Mouse (Mus musculus) liver, postnatal 0 days (tissue): ENCODE measurements around the gene Prrc2a. TPM values are rescaled to one million over a fixed set of nuclear protein-coding genes. Genes with fewer than 3 reads are reported as not detected.

Experiments
- ATAC-seq: fragments of 200-750 bp; cut with Nextera tagmentation; 2 replicates; pipeline ENCODE4 v1.8.0; 2017; ENCODE audit warnings: mild to moderate bottlenecking, moderate library complexity
- DNase-seq: peaks from one replicate; pipeline ENCODE4 v3.0.0-alpha.2; 2016
- H3K27ac ChIP-seq: fragments of 300-500 bp; sonication (generic); 2 replicates; pipeline ENCODE4 v1.5.1; 2014; ENCODE audit warnings: antibody characterized with exemption, moderate library complexity, mild to moderate bottlenecking, low read depth
- H3K27me3 ChIP-seq: fragments of 300-500 bp; sonication (generic); 2 replicates; pipeline ENCODE4 v1.6.1; 2014; ENCODE audit warnings: low read length, control low read depth, mixed read lengths; ENCODE audit not compliant: insufficient read depth
- H3K36me3 ChIP-seq: fragments of 300-500 bp; sonication (generic); replicated peaks from 2 replicates; pipeline ENCODE4 v1.6.1; 2014; ENCODE audit warnings: mild to moderate bottlenecking, control low read depth, low read length, moderate library complexity, mixed read lengths; ENCODE audit not compliant: insufficient read depth
- H3K4me1 ChIP-seq: fragments of 300-500 bp; sonication (generic); 2 replicates; pipeline ENCODE4 v1.6.1; 2014; ENCODE audit warnings: antibody characterized with exemption, mild to moderate bottlenecking, control low read depth; ENCODE audit not compliant: insufficient read depth
- H3K4me2 ChIP-seq: fragments of 300-500 bp; sonication (generic); 2 replicates; pipeline ENCODE4 v1.6.1; 2014; ENCODE audit warnings: low read depth, mild to moderate bottlenecking, low read length, moderate library complexity, mixed read lengths
- H3K4me3 ChIP-seq: fragments of 300-500 bp; sonication (generic); 2 replicates; pipeline ENCODE4 v1.5.1; 2014; ENCODE audit warnings: low read depth, low read length
- H3K9ac ChIP-seq: fragments of 300-500 bp; sonication (generic); replicated peaks from 2 replicates; pipeline ENCODE4 v1.6.1; 2014; ENCODE audit warnings: mild to moderate bottlenecking, moderate library complexity
- H3K9me3 ChIP-seq: fragments of 300-500 bp; sonication (generic); 2 replicates; pipeline ENCODE4 v1.6.1; 2016; ENCODE audit warnings: mild to moderate bottlenecking, control low read depth, low read length, mixed read lengths
- CTCF ChIP-seq: sonication (generic); IDR thresholded peaks from 2 replicates; pipeline ENCODE4 v1.5.1; 2016; ENCODE audit warnings: antibody characterized with exemption, low read depth
- EP300 ChIP-seq: IDR thresholded peaks from 2 replicates; pipeline ENCODE4 v1.6.1; 2016; ENCODE audit warnings: antibody characterized with exemption, low read depth, mild to moderate bottlenecking
- WGBS: fragments of 180-500 bp; shearing (Covaris S2); extraction: QIAGEN DNeasy Blood & Tissue Kit; methylation state at CpG from one replicate; pipeline ENCODE4 v1.1.7; 2014; ENCODE audit not compliant: insufficient replicate concordance; 5-methylcytosine and 5-hydroxymethylcytosine counted together
- polyA plus RNA-seq: library from polyadenylated mRNA; unstranded; fragments of >200 nt; fragmentation: Nextera tagmentation; extraction: Ambion mirVana; gene quantifications from 2 replicates; pipeline ENCODE4 v1.2.1, GENCODE M21; 2015

Gene Prrc2a
- polyA plus RNA-seq, 1 experiment from 2014 or later, result 32.9 TPM

- no peak for DNase-seq
- Histone ChIP-seq H3K27ac (no peak overlapping the region), H3K27me3 (no peaks in the 10 kb centered on the region), H3K4me2 (no peak overlapping the region), H3K9me3 (no peaks in the 10 kb centered on the region), H3K4me3 (no peak overlapping the region), H3K4me1 (peaks cover 21% of the 10 kb centered on the region), H3K36me3 (peaks cover 60% of the 10 kb centered on the region), H3K9ac (no peak overlapping the region; the same call in none of the 2 replicates)
- TF ChIP-seq EP300 (no peak), CTCF (no peak)
- no peak for ATAC-seq
- 86% methylated on average over 11 of the region's 11 CpGs for WGBS
Measured at GRCm38 (mm10) chr17:35161421-35161820, 3.3 kb downstream of the Prrc2a start.

GRCm38 (mm10) chr17:35159638-35160037 lies 5.1 kb downstream of the Prrc2a start:
- no peak overlapping the region for H3K4me3 ChIP-seq
- no peaks in the 10 kb centered on the region for H3K27me3 ChIP-seq
- H3K9ac ChIP-seq, result no peak overlapping the region
- WGBS, result 83% methylated on average over 7 of the region's 7 CpGs
- DNase-seq, result no peak
- no peaks in the 10 kb centered on the region for H3K9me3 ChIP-seq
- peaks cover 77% of the 10 kb centered on the region for H3K36me3 ChIP-seq
- TF ChIP-seq CTCF, result no peak
- TF ChIP-seq EP300, result no peak
- no peak for ATAC-seq
- H3K27ac ChIP-seq, result no peak overlapping the region
- H3K4me2 ChIP-seq, result no peak overlapping the region
- H3K4me1 ChIP-seq, result peaks cover 12% of the 10 kb centered on the region

- Histone ChIP-seq H3K27ac (no peak overlapping the region), H3K36me3 (peaks cover 84% of the 10 kb centered on the region), H3K9ac (no peak overlapping the region), H3K4me2 (no peak overlapping the region), H3K27me3 (no peaks in the 10 kb centered on the region), H3K4me1 (peaks cover 12% of the 10 kb centered on the region), H3K4me3 (no peak overlapping the region), H3K9me3 (no peaks in the 10 kb centered on the region)
- no peak for DNase-seq
- no peak for ATAC-seq
- TF ChIP-seq CTCF (no peak), EP300 (no peak)
- WGBS, result 93% methylated on average over 16 of the region's 16 CpGs
Measured at GRCm38 (mm10) chr17:35158850-35159593, 5.7 kb downstream of the Prrc2a start.

- 91% methylated on average over 8 of the region's 8 CpGs for WGBS
- DNase-seq (no peak), ATAC-seq (no peak)
- Histone ChIP-seq H3K4me1 (peaks cover 4% of the 10 kb centered on the region; the same call in 1 of the 2 replicates), H3K9ac (no peak overlapping the region), H3K36me3 (peaks cover 97% of the 10 kb centered on the region), H3K9me3 (no peaks in the 10 kb centered on the region), H3K27ac (no peak overlapping the region), H3K4me2 (no peak overlapping the region), H3K4me3 (no peak overlapping the region), H3K27me3 (no peaks in the 10 kb centered on the region)
- no peak for TF ChIP-seq EP300
- no peak for TF ChIP-seq CTCF
Measured at GRCm38 (mm10) chr17:35157661-35158175, 7.0 kb downstream of the Prrc2a start.

- H3K4me3 ChIP-seq, result no peak overlapping the region
- no peak for DNase-seq
- H3K9ac ChIP-seq, result no peak overlapping the region
- H3K27me3 ChIP-seq, result no peaks in the 10 kb centered on the region
- ATAC-seq, result no peak
- H3K9me3 ChIP-seq, result no peaks in the 10 kb centered on the region
- no peak overlapping the region for H3K4me2 ChIP-seq
- TF ChIP-seq CTCF (no peak), EP300 (no peak)
- peaks cover 100% of the 10 kb centered on the region for H3K36me3 ChIP-seq
- no peak overlapping the region for H3K27ac ChIP-seq
- 92% methylated on average over 8 of the region's 8 CpGs for WGBS
- H3K4me1 ChIP-seq, result peaks cover under 1% of the 10 kb centered on the region; the same call in 1 of the 2 replicates
Measured at GRCm38 (mm10) chr17:35157254-35157653, 7.4 kb downstream of the Prrc2a start.

GRCm38 (mm10) chr17:35156461-35157200 lies 8.1 kb downstream of the Prrc2a start:
- Histone ChIP-seq H3K4me3 (no peak overlapping the region), H3K36me3 (peaks cover 98% of the 10 kb centered on the region), H3K27ac (no peak overlapping the region), H3K27me3 (no peaks in the 10 kb centered on the region), H3K9ac (no peak overlapping the region), H3K9me3 (no peaks in the 10 kb centered on the region), H3K4me1 (no peaks in the 10 kb centered on the region), H3K4me2 (no peak overlapping the region)
- WGBS, result 88% methylated on average over 32 of the region's 33 CpGs
- no peak for TF ChIP-seq CTCF
- TF ChIP-seq EP300, result no peak
- no peak for DNase-seq
- ATAC-seq, result no peak
